26 mouse cellular contexts compared by ENCODE assay signal in the genomic region with DNA sequence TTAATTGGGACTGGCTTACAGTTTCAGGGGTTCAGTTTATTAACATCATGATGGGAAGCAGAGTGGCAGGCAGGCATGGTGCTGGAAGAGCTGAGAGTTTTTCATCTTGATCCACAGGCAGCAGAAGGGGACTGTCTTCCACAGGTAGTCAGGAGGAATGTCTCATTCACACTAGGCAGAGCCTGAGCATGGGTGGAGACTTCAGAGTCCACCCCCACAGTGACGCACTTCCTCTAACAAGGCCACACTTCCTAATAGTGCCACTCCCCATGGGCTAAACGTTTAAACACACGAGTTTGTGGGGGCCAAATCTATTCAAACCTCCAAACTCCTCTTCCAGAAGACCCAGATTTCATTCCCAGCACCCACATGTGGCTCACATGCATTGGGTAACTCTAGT. TPM values are rescaled to one million over a fixed set of nuclear protein-coding genes. Genes with fewer than 3 reads are reported as not detected.
A peak's percentile ranks its signal among the peaks of the same experiment; 100 is the strongest.
DNase-seq lines count a peak whose midpoint lies in the region; ATAC-seq and TF ChIP-seq lines count a peak whose summit lies in the region.
"Had no signal": no experiment of that assay in that cellular context is flagged by ENCODE, and none has a peak within 500 bp of the region (broad histone marks: within the 10 kb centered on the region; RNA-seq: fewer than 3 reads in every experiment).

No protein-coding gene starts in this region.

- WGBS in stomach, embryonic 15.5 days = 51% methylated on average over 3 of the region's 3 CpGs
- 55% methylated on average over 3 of the region's 3 CpGs for WGBS in stomach, postnatal 0 days
- WGBS in liver, embryonic 11.5 days = 55% methylated on average over 3 of the region's 3 CpGs
- 39% methylated on average over 3 of the region's 3 CpGs for WGBS in liver, embryonic 16.5 days (ENCODE audit: insufficient replicate concordance)
- 70% methylated on average over 3 of the region's 3 CpGs for WGBS in forebrain, embryonic 14.5 days

- H3K4me2 ChIP-seq in stomach, embryonic 15.5 days = no peak overlapping the region
- H3K4me2 ChIP-seq in stomach, postnatal 0 days (replicated peaks; ENCODE audit: low read depth) = no peak overlapping the region
- H3K4me2 ChIP-seq in liver, embryonic 11.5 days = peak overlapping the region; percentile 16; the same call in 1 of the 2 replicates
- peak overlapping the region; percentile 56 for H3K4me2 ChIP-seq in liver, embryonic 16.5 days (ENCODE audit: low read depth, low read length)
- no peak overlapping the region for H3K4me2 ChIP-seq in forebrain, embryonic 14.5 days (ENCODE audit: low read length)
- H3K4me2 ChIP-seq: embryonic facial prominence, embryonic 13.5 days; forebrain, embryonic 13.5 days; heart, embryonic 11.5 days; hindbrain, embryonic 13.5 days; kidney, embryonic 15.5 days; lung, embryonic 15.5 days; neural tube, embryonic 15.5 days had no signal

- no peaks in the 10 kb centered on the region for H3K36me3 ChIP-seq in stomach, embryonic 15.5 days
- no peaks in the 10 kb centered on the region for H3K36me3 ChIP-seq in stomach, postnatal 0 days (ENCODE audit: control insufficient read depth, insufficient read depth, low read length)
- no peaks in the 10 kb centered on the region for H3K36me3 ChIP-seq in liver, embryonic 11.5 days (ENCODE audit: control insufficient read depth, insufficient read depth, low read length)
- H3K36me3 ChIP-seq in liver, embryonic 16.5 days (ENCODE audit: control insufficient read depth, insufficient read depth) = no peaks in the 10 kb centered on the region; the same call in 1 of the 2 replicates
- H3K36me3 ChIP-seq in forebrain, embryonic 14.5 days (ENCODE audit: control insufficient read depth, insufficient read depth, low read length) = no peaks in the 10 kb centered on the region
- H3K36me3 ChIP-seq: embryonic facial prominence, embryonic 13.5 days; hindbrain, embryonic 13.5 days; kidney, embryonic 15.5 days; lung, embryonic 15.5 days; neural tube, embryonic 15.5 days had no signal

- no peak overlapping the region for H3K9ac ChIP-seq in stomach, embryonic 15.5 days
- H3K9ac ChIP-seq in stomach, postnatal 0 days (ENCODE audit: low read length) = no peak overlapping the region
- H3K9ac ChIP-seq in liver, embryonic 11.5 days (ENCODE audit: low read depth, low read length) = no peak overlapping the region
- H3K9ac ChIP-seq in liver, embryonic 16.5 days (ENCODE audit: low read depth, low read length) = peak overlapping the region; percentile 51
- no peak overlapping the region for H3K9ac ChIP-seq in forebrain, embryonic 14.5 days (ENCODE audit: low read length)
- H3K9ac ChIP-seq: embryonic facial prominence, embryonic 13.5 days; forebrain, embryonic 13.5 days; hindbrain, embryonic 13.5 days; kidney, embryonic 15.5 days; lung, embryonic 15.5 days; neural tube, embryonic 15.5 days had no signal

- H3K9me3 ChIP-seq in stomach, embryonic 15.5 days = no peaks in the 10 kb centered on the region
- no peaks in the 10 kb centered on the region for H3K9me3 ChIP-seq in stomach, postnatal 0 days (ENCODE audit: control insufficient read depth, low read length)
- H3K9me3 ChIP-seq in liver, embryonic 11.5 days (ENCODE audit: control insufficient read depth, low read length) = no peaks in the 10 kb centered on the region
- H3K9me3 ChIP-seq in liver, embryonic 16.5 days (replicated peaks; ENCODE audit: control insufficient read depth, low read length) = no peaks in the 10 kb centered on the region
- no peaks in the 10 kb centered on the region for H3K9me3 ChIP-seq in forebrain, embryonic 14.5 days (replicated peaks; ENCODE audit: control insufficient read depth, low read length)
- H3K9me3 ChIP-seq: embryonic facial prominence, embryonic 13.5 days; forebrain, embryonic 13.5 days; hindbrain, embryonic 13.5 days; kidney, embryonic 15.5 days; lung, embryonic 15.5 days; neural tube, embryonic 15.5 days had no signal

- no peak for TF ChIP-seq CTCF in stomach, postnatal 0 days (IDR thresholded peaks at IDR 0.05; ENCODE audit: low read depth)

- no peaks in the 10 kb centered on the region for H3K4me1 ChIP-seq in stomach, embryonic 15.5 days
- no peaks in the 10 kb centered on the region for H3K4me1 ChIP-seq in stomach, postnatal 0 days (replicated peaks; ENCODE audit: control insufficient read depth, insufficient read depth)
- H3K4me1 ChIP-seq in liver, embryonic 11.5 days (replicated peaks; ENCODE audit: control insufficient read depth, insufficient read depth, low read length) = peaks cover 32% of the 10 kb centered on the region
- peaks cover 71% of the 10 kb centered on the region for H3K4me1 ChIP-seq in liver, embryonic 16.5 days (ENCODE audit: control insufficient read depth, low read depth, low read length)
- H3K4me1 ChIP-seq in forebrain, embryonic 14.5 days (ENCODE audit: control insufficient read depth, insufficient read depth, low read length) = no peaks in the 10 kb centered on the region
- H3K4me1 ChIP-seq: embryonic facial prominence, embryonic 13.5 days; forebrain, embryonic 13.5 days; hindbrain, embryonic 13.5 days; lung, embryonic 15.5 days; neural tube, embryonic 15.5 days had no signal

- DNase-seq in stomach, postnatal 0 days (ENCODE audit: low spot score) = no peak
- no peak for DNase-seq in liver, embryonic 11.5 days (ENCODE audit: low spot score)
- no peak for DNase-seq in layer of hippocampus, adult 9-11 months
- DNase-seq in forebrain, embryonic 14.5 days (ENCODE audit: low spot score) = no peak
- DNase-seq in kidney, adult 11 months = no peak
- DNase-seq in cerebellum, adult 9-10 months = no peak
- DNase-seq: adrenal gland, postnatal 14 days; cerebellum, adult 11-12 months; cerebellum, postnatal 10 days; gastrocnemius, postnatal 25 days; heart, adult 18-20 months; heart, postnatal 36 days; kidney, postnatal 25 days; left cerebral cortex, postnatal 4 days; midbrain, embryonic 14.5 days; right cerebral cortex, postnatal 25 days had no signal

- H3K27ac ChIP-seq in stomach, embryonic 15.5 days = no peak overlapping the region
- H3K27ac ChIP-seq in stomach, postnatal 0 days (replicated peaks) = no peak overlapping the region
- H3K27ac ChIP-seq in liver, embryonic 11.5 days (ENCODE audit: low read depth, low read length) = no peak overlapping the region
- H3K27ac ChIP-seq in liver, embryonic 16.5 days (ENCODE audit: low read length) = peak overlapping the region; percentile 82
- H3K27ac ChIP-seq in forebrain, embryonic 14.5 days (ENCODE audit: low read depth, low read length) = no peak overlapping the region
- H3K27ac ChIP-seq: embryonic facial prominence, embryonic 13.5 days; forebrain, embryonic 13.5 days; hindbrain, embryonic 13.5 days; kidney, embryonic 15.5 days; lung, embryonic 15.5 days; neural tube, embryonic 15.5 days had no signal

- no peak for TF ChIP-seq EP300 in stomach, postnatal 0 days (optimal IDR thresholded peaks at IDR 0.05)

- no peak overlapping the region for H3K4me3 ChIP-seq in stomach, embryonic 15.5 days (replicated peaks)
- H3K4me3 ChIP-seq in stomach, postnatal 0 days (ENCODE audit: low read depth, low read length) = no peak overlapping the region
- H3K4me3 ChIP-seq in liver, embryonic 11.5 days (ENCODE audit: low read depth, low read length) = no peak overlapping the region
- H3K4me3 ChIP-seq in liver, embryonic 16.5 days (ENCODE audit: low read depth, low read length) = peak overlapping the region; percentile 53
- no peak overlapping the region for H3K4me3 ChIP-seq in forebrain, embryonic 14.5 days (ENCODE audit: low read depth, low read length)
- H3K4me3 ChIP-seq: embryonic facial prominence, embryonic 13.5 days; forebrain, embryonic 13.5 days; hindbrain, embryonic 13.5 days; kidney, embryonic 15.5 days; lung, embryonic 15.5 days; neural tube, embryonic 15.5 days had no signal

- peak; percentile 63; the same call in 1 of the 2 replicates for ATAC-seq in stomach, embryonic 15.5 days (ENCODE audit: insufficient read depth, low FRiP score, low read depth)
- no peak for ATAC-seq in stomach, postnatal 0 days (ENCODE audit: low FRiP score, low TSS enrichment)
- no peak for ATAC-seq in liver, embryonic 11.5 days (replicated peaks; ENCODE audit: low FRiP score)
- ATAC-seq in liver, embryonic 16.5 days (ENCODE audit: low read depth) = peak; percentile 71
- ATAC-seq in forebrain, embryonic 14.5 days = no peak
- ATAC-seq: forebrain, embryonic 13.5 days; intestine, postnatal 0 days had no signal

- H3K27me3 ChIP-seq in stomach, embryonic 15.5 days (replicated peaks) = no peaks in the 10 kb centered on the region
- no peaks in the 10 kb centered on the region for H3K27me3 ChIP-seq in stomach, postnatal 0 days (ENCODE audit: control insufficient read depth, insufficient read depth, low read length)
- H3K27me3 ChIP-seq in liver, embryonic 11.5 days (replicated peaks; ENCODE audit: control insufficient read depth, insufficient read depth, low read length) = no peaks in the 10 kb centered on the region
- no peaks in the 10 kb centered on the region for H3K27me3 ChIP-seq in liver, embryonic 16.5 days (ENCODE audit: control insufficient read depth, insufficient read depth, low read depth, low read length)
- H3K27me3 ChIP-seq in forebrain, embryonic 14.5 days (replicated peaks; ENCODE audit: control insufficient read depth, insufficient read depth, low read length) = no peaks in the 10 kb centered on the region
- H3K27me3 ChIP-seq: embryonic facial prominence, embryonic 13.5 days; forebrain, embryonic 13.5 days; hindbrain, embryonic 13.5 days; kidney, embryonic 15.5 days; lung, embryonic 15.5 days; neural tube, embryonic 15.5 days had no signal

RNA-seq across cellular contexts. Expression of a gene that starts 16.8 kb away (rescaled TPM):
- polyA plus RNA-seq in stomach, embryonic 15.5 days (2015; fragmentation: Nextera tagmentation; extraction: Ambion mirVana) = 294 and 352 TPM in 2 replicates
- 397 and 409 TPM in 2 replicates for polyA plus RNA-seq in stomach, postnatal 0 days (2015; fragmentation: Nextera tagmentation; extraction: Ambion mirVana)
- 420 and 459 TPM in 2 replicates for polyA plus RNA-seq in liver, embryonic 11.5 days (2014; fragmentation: Nextera tagmentation; extraction: Ambion mirVana)
- polyA plus RNA-seq in liver, embryonic 16.5 days (2015; fragmentation: Nextera tagmentation; extraction: Ambion mirVana) = 927 and 938 TPM in 2 replicates
- polyA plus RNA-seq in forebrain, embryonic 14.5 days (2014; fragmentation: Nextera tagmentation; extraction: Ambion mirVana) = 1,214 and 1,274 TPM in 2 replicates

RNA-seq across cellular contexts. Expression of a gene that starts 54.1 kb away (rescaled TPM):
- 64.6 and 66.9 TPM in 2 replicates for polyA plus RNA-seq in stomach, embryonic 15.5 days (2015; fragmentation: Nextera tagmentation; extraction: Ambion mirVana)
- polyA plus RNA-seq in stomach, postnatal 0 days (2015; fragmentation: Nextera tagmentation; extraction: Ambion mirVana) = 47.0 and 48.9 TPM in 2 replicates
- polyA plus RNA-seq in liver, embryonic 11.5 days (2014; fragmentation: Nextera tagmentation; extraction: Ambion mirVana) = 79.5 and 80.7 TPM in 2 replicates
- polyA plus RNA-seq in liver, embryonic 16.5 days (2015; fragmentation: Nextera tagmentation; extraction: Ambion mirVana) = 21.6 and 26.4 TPM in 2 replicates
- 74.3 and 81.8 TPM in 2 replicates for polyA plus RNA-seq in forebrain, embryonic 14.5 days (2014; fragmentation: Nextera tagmentation; extraction: Ambion mirVana)

Comparison
In these comparisons a context has a peak if more than half of its experiments do, and no peak if none do; other contexts are left out.
1. ATAC-seq: peak in stomach, embryonic 15.5 days (single experiment) and liver, embryonic 16.5 days (single experiment); none in stomach, postnatal 0 days (single experiment), liver, embryonic 11.5 days (single experiment) and forebrain, embryonic 14.5 days (single experiment).
2. H3K4me2 ChIP-seq: peak in liver, embryonic 11.5 days (single experiment) and liver, embryonic 16.5 days (single experiment); none in stomach, embryonic 15.5 days (single experiment), stomach, postnatal 0 days (single experiment) and forebrain, embryonic 14.5 days (single experiment).